Mouse (Mus musculus) midbrain, embryonic 14.5 days (tissue): ENCODE measurements at regions not wholly inside any gene's neighbourhood (a gene's known extent, or its start where the extent isn't known, plus 50 kb on each side); places are given as distances from the start of the nearest gene placed in this dataset.

Experiments
- ATAC-seq: fragments of 200-750 bp; cut with Nextera tagmentation; 2 replicates; pipeline ENCODE4 v1.8.0; 2017; ENCODE audit warnings: moderate number of reproducible peaks, moderate library complexity; ENCODE audit not compliant: low FRiP score, low TSS enrichment
- DNase-seq: peaks from one replicate; pipeline ENCODE4 v3.0.0-alpha.2; 2015
- H3K27ac ChIP-seq: fragments of 300-500 bp; sonication (generic); replicated peaks from 2 replicates; pipeline ENCODE4 v1.5.1; 2014; ENCODE audit warnings: mild to moderate bottlenecking, low read depth, low read length, moderate library complexity
- H3K27me3 ChIP-seq: fragments of 300-500 bp; sonication (generic); 2 replicates; pipeline ENCODE4 v1.6.1; 2014; ENCODE audit warnings: low read length, control low read depth, mixed read lengths; ENCODE audit not compliant: control insufficient read depth, insufficient read depth
- H3K36me3 ChIP-seq: fragments of 300-500 bp; sonication (generic); 2 replicates; pipeline ENCODE4 v1.6.1; 2014; ENCODE audit warnings: low read length, control low read depth; ENCODE audit not compliant: control insufficient read depth, insufficient read depth
- H3K4me1 ChIP-seq: fragments of 300-500 bp; sonication (generic); 2 replicates; pipeline ENCODE4 v1.6.1; 2014; ENCODE audit warnings: mild to moderate bottlenecking, antibody characterized with exemption, low read length, control low read depth; ENCODE audit not compliant: control insufficient read depth, insufficient read depth
- H3K4me2 ChIP-seq: fragments of 300-500 bp; sonication (generic); 2 replicates; pipeline ENCODE4 v1.6.1; 2014; ENCODE audit warnings: mild to moderate bottlenecking, low read length, moderate library complexity
- H3K4me3 ChIP-seq: fragments of 300-500 bp; sonication (generic); replicated peaks from 2 replicates; pipeline ENCODE4 v1.5.1; 2014; ENCODE audit warnings: low read depth, low read length
- H3K9ac ChIP-seq: fragments of 300-500 bp; sonication (generic); replicated peaks from 2 replicates; pipeline ENCODE4 v1.6.1; 2014; ENCODE audit warnings: mild to moderate bottlenecking, low read length, moderate library complexity
- H3K9me3 ChIP-seq: fragments of 300-500 bp; sonication (generic); 2 replicates; pipeline ENCODE4 v1.6.1; 2016; ENCODE audit warnings: low read length, control low read depth, mixed read lengths; ENCODE audit not compliant: control insufficient read depth
- WGBS: fragments of 180-500 bp; shearing (Covaris S2); extraction: QIAGEN DNeasy Blood & Tissue Kit; methylation state at CpG from one replicate; pipeline ENCODE4 v1.1.7; 2014; 5-methylcytosine and 5-hydroxymethylcytosine counted together

GRCm38 (mm10) chr5:118424177-118424576 is 136.3 kb upstream of the Med13l start:
- Histone ChIP-seq H3K4me1 (peaks cover 12% of the 10 kb centered on the region), H3K4me3 (no peak overlapping the region), H3K4me2 (no peak overlapping the region), H3K36me3 (no peaks in the 10 kb centered on the region), H3K27me3 (no peaks in the 10 kb centered on the region), H3K9ac (no peak overlapping the region), H3K27ac (no peak overlapping the region), H3K9me3 (no peaks in the 10 kb centered on the region)
- no peak for DNase-seq
- WGBS: 85% methylated on average over 3 of the region's 3 CpGs
- ATAC-seq: no peak

DNA sequence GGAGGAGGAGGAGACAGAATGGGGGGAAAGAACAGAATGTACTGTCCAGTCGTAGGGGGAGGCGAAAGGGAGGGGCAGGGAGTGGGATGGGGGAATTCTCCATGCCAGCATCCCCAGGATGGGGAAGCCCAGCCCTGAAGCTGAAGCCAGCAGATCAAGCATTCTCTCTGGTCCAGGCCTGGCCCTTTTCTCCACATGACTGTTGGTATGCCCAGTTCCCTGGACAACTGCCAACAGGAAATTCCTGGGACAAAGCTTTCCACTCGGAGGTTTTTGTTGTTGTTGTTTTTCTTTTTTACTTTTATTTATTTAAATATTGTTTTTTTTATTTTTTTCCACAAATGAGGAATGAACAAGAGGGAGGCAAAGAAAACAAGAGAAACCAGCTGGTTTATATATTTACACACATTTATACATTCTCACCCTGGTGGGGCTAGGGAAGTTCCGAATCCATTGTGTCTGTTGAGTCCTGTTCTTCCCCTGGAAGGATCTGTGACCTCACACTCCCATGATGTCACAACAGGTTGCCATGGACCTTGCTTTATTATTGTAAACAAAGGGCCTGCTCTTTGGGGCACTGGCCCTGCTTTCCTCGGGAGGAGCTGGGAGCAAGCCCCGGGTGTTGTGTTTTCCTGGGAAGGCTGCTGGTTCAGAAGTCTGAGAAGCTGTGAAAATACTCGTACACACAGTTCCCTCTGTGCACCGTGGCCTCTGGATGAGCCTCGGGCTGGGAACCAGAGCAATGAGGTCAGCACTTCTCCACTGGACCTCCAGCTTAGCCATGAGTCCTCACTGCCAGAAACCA is 135.5 kb upstream of the Med13l start:
- Histone ChIP-seq H3K27me3 (no peaks in the 10 kb centered on the region), H3K27ac (no peak overlapping the region), H3K36me3 (no peaks in the 10 kb centered on the region), H3K4me3 (no peak overlapping the region), H3K9me3 (no peaks in the 10 kb centered on the region), H3K9ac (no peak overlapping the region), H3K4me1 (peaks cover 12% of the 10 kb centered on the region), H3K4me2 (no peak overlapping the region)
- ATAC-seq: no peak
- WGBS: 51% methylated on average over 9 of the region's 9 CpGs
- peak; percentile 73 for DNase-seq

DNA sequence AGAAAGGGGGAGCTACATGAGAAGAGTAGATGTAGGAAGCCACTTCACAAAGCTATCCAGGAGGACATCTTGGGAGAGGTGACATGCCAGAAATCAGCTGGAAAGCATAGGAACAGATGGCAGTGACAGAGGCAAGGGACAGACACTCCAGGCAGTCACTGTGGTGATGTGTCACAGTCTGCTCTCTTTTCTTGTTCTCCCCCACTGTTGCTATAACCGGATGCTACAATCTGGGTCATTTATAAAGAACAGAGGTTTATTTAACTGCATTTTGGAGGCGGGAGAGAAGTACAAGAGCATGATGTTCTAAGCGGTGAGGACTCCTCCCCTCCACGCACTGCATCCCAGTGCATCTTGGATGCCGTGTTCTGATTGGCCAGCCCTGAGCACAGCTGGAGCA is 133.8 kb upstream of the Med13l start:
- Histone ChIP-seq H3K4me1 (peaks cover 9% of the 10 kb centered on the region), H3K27me3 (no peaks in the 10 kb centered on the region), H3K36me3 (no peaks in the 10 kb centered on the region), H3K9me3 (no peaks in the 10 kb centered on the region), H3K4me3 (no peak overlapping the region), H3K27ac (no peak overlapping the region), H3K9ac (no peak overlapping the region), H3K4me2 (no peak overlapping the region)
- WGBS: 68% methylated on average over 5 of the region's 5 CpGs
- ATAC-seq (no peak), DNase-seq (no peak)

DNA sequence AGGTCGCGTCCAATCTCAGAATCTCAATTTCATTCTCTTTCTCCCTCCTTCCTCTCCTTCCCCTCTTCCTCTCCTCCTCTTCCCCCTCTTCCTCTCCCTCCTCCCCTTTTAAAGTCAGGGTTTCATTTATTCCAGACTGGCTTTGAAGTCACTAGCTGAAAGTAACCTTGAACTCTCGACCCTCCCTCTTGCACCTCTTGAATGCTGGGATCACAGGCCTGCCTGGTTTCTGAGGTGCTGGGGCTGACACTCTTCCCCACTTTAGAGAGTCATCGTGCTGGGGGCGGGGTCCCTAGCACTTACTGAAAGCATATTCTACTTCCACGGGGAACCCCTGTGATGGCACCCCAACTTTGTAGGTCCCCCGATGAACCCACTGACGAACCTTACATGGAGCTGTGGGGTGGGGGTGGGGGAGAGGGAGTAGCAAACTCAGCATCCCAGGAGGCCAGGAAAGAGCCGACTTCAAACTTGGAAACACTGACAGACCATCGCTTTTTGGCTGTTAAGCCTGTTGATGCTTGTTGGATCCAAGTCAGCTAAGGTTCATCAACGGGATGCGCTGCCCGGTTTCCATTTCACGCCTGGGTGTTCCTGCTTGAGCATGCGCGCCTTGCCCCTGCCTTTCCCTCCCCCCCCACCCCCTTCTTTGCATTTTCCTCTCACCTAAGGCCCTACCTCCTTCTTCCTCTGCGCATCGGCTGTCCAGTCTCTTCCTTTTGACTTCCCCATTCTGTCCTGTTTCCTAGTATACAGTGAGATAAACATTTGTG is 132.0 kb upstream of the Med13l start:
- no peak overlapping the region for H3K27ac ChIP-seq
- no peak overlapping the region for H3K4me2 ChIP-seq
- H3K4me1 ChIP-seq: no peaks in the 10 kb centered on the region
- 81% methylated on average over 18 of the region's 18 CpGs for WGBS
- no peaks in the 10 kb centered on the region for H3K9me3 ChIP-seq
- H3K36me3 ChIP-seq: no peaks in the 10 kb centered on the region
- no peak overlapping the region for H3K9ac ChIP-seq
- H3K4me3 ChIP-seq: no peak overlapping the region
- no peak for ATAC-seq
- no peak for DNase-seq
- H3K27me3 ChIP-seq: no peaks in the 10 kb centered on the region

DNA sequence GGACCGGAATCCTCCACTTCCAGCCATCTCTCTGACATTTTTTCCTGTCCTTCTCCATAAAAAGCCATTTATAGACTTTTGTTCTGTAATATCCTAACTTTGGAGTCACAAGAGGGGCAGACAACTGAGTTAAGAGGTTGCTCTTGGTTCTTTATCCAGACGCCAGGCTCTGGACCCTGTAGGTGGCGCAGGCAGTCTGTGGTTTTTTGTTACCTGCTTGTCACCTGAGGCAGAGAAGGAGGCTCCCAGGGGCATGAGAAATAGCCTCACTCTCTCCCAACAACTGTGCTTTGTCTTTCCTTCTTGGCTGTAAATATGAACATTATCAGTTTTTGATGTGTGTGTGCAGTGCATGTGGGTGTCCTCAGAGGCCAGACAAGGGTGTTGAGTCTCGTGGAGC is 126.9 kb upstream of the Med13l start:
- 80% methylated on average over 4 of the region's 4 CpGs for WGBS
- no peaks in the 10 kb centered on the region for H3K36me3 ChIP-seq
- no peak overlapping the region for H3K4me3 ChIP-seq
- H3K9ac ChIP-seq: no peak overlapping the region
- H3K4me1 ChIP-seq: peaks cover 17% of the 10 kb centered on the region; the same call in 1 of the 2 replicates
- DNase-seq (no peak), ATAC-seq (no peak)
- peaks cover 30% of the 10 kb centered on the region for H3K27me3 ChIP-seq
- no peak overlapping the region for H3K27ac ChIP-seq
- H3K9me3 ChIP-seq: no peaks in the 10 kb centered on the region
- no peak overlapping the region for H3K4me2 ChIP-seq

DNA sequence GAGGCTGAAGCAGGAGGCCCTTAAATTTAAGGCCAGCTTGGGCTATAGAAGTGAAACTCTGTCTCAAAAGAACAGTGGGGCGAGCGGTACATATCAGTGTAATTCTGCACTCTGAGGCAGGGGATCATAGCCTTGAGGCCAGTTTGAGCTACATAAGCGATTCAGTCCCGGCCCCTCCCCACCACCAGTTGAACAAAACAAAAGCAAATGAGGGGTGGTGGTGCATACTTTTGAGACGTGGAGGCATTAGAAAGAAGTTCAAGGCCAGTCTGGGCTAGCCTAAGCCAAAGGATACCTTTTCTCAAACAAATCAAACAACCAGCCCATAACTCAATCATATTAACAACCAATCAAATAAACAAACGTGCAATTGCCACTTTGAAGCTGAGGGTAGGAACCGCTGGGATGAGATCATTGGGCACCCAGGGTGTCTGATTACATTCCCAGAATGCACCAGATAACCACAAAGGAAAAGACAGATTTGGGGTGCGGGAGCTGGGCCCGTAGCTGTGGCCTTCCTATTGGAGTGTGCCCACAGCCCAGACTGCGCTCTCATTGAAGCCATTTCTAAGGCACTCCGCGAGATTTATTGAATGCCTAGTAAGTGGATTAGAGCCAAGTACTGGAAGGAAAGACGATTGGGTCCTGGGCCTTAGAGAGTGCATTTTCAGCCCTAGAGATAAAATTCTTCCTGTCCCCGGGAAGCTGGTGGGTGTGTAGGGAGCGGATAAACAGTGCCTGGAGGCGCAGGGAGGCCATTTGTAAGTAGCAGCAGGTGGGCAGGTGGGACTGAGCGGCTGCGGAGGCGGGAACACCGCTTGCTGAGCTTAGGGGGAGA is 125.5 kb upstream of the Med13l start:
- Histone ChIP-seq H3K27me3 (peaks cover 30% of the 10 kb centered on the region), H3K4me2 (no peak overlapping the region), H3K4me3 (no peak overlapping the region), H3K4me1 (peaks cover 17% of the 10 kb centered on the region; the same call in 1 of the 2 replicates), H3K36me3 (no peaks in the 10 kb centered on the region), H3K9me3 (no peaks in the 10 kb centered on the region), H3K27ac (no peak overlapping the region), H3K9ac (no peak overlapping the region)
- DNase-seq (peak; percentile 54), ATAC-seq (no peak)
- WGBS: 19% methylated on average over 20 of the region's 20 CpGs

DNA sequence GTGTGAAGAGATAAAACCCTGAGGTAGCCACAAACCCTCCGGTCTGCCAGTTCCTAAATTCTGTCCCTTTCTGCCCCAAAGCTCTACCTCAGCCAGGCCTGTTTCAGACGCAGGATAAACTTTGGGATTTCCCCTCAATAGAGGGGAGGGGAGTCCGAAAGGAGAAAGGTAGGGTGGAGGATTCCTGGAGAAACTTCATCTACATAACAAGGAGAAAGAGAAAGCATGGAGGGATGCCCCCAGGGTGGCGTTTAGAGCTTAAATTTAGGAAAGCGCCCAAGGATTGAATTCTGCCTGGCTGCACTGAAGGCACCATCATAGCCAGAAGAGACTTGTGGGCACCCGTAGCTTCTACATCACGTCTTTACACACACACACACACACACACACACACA is 124.9 kb upstream of the Med13l start:
- Histone ChIP-seq H3K9me3 (no peaks in the 10 kb centered on the region), H3K36me3 (no peaks in the 10 kb centered on the region), H3K27me3 (peaks cover 30% of the 10 kb centered on the region), H3K4me1 (peaks cover 17% of the 10 kb centered on the region; the same call in 1 of the 2 replicates), H3K4me2 (no peak overlapping the region), H3K9ac (no peak overlapping the region), H3K4me3 (no peak overlapping the region), H3K27ac (no peak overlapping the region)
- WGBS: 13% methylated on average over 7 of the region's 7 CpGs
- ATAC-seq (no peak), DNase-seq (no peak)

GRCm38 (mm10) chr5:118436035-118436434 is 124.4 kb upstream of the Med13l start:
- DNase-seq (no peak), ATAC-seq (no peak)
- H3K4me3 ChIP-seq: no peak overlapping the region
- no peak overlapping the region for H3K4me2 ChIP-seq
- H3K27me3 ChIP-seq: peaks cover 30% of the 10 kb centered on the region
- H3K27ac ChIP-seq: no peak overlapping the region
- no peak overlapping the region for H3K9ac ChIP-seq
- H3K36me3 ChIP-seq: no peaks in the 10 kb centered on the region
- WGBS: 24% methylated on average over 9 of the region's 9 CpGs
- H3K4me1 ChIP-seq: peaks cover 17% of the 10 kb centered on the region; the same call in 1 of the 2 replicates
- H3K9me3 ChIP-seq: no peaks in the 10 kb centered on the region
